Mouse (Mus musculus) testis, postnatal 14 days (tissue): ENCODE measurements at regions not wholly inside any gene's neighbourhood (a gene's known extent, or its start where the extent isn't known, plus 50 kb on each side); places are given as distances from the start of the nearest gene placed in this dataset.

Experiments
- DNase-seq: peaks from one replicate; pipeline ENCODE4 v3.0.0; 2021; ENCODE audit warnings: low spot score

- no peak for DNase-seq
Observed at GRCm38 (mm10) chr14:98730375-98730774, 263.7 kb downstream of the Rpl36a-ps1 start.

DNA sequence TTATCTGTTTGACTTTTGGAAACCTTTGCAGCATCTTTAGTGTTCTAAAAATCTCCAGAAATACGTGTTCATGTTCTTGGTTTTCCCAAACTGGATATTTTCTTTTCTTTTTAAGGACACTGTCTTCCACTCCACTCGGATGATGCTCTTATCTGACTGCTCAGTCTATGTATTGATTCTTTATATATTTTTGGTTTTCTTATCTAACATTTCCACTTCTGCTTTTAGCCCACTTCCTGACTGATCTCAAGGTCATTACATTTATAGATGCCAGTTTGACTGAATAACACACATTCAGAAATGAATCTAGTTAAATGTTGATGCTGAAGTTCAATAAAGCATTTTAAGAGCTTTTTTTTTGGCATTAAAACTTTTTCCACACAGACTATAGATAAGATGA, 265.3 kb downstream of the Rpl36a-ps1 start:
- no peak for DNase-seq

DNA sequence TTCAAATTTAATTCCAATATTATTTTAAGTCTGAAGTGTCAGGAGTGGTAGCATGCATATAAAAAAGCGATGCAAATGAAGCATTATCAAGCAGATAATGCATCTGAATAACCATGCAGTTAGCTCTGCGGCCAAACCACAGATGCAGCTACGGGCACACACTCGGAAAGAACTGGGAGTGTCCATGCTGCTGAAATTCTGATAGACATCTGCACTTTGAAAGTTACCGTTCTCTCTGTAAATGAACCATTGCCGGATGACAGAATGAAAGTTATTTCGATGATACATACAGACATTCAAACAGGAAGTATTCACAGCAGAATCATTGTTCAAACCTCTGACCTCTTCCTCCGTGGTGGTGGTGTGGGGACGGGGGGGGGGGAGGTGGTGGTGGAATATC, 271.6 kb downstream of the Rpl36a-ps1 start:
- DNase-seq, result no peak

DNA sequence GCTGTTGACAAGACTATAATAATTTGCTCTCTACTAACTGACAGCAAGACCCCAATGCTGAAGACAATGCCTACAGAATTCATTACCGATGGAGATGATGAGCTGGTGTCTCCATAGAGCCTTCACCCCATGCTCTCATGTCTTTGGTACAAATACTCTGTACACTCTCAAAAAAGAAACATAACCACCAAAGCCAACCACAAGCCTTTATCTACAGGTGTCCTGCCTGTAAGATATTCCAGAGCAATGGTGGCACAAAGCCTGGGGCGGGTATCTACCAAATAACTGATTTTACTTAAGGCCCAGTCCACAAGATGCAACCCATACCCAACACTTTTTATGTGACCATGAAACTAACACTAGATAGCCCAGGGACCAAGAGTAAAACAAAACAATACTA, 273.1 kb downstream of the Rpl36a-ps1 start:
- DNase-seq, result no peak

GRCm38 (mm10) chr14:98708045-98708444, 286.1 kb downstream of the Rpl36a-ps1 start:
- DNase-seq, result no peak

DNA sequence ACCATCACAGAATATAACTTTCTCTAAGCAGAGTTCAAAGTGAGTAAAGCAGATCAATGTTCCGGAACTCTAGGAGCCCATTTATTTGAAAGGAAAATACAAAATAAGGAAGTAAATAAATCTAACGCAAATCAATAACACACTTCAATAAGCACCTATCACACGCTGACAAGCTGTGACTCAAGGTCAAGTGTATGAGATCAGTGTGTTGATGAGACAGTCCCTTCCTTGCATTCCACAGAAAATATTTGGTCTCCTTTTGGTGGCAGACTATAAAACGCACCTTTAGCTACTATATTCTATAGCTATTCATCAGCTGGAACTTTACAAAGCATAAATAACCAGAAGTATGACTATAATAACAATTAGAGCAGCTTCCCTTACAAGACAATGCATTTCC, 286.5 kb downstream of the Rpl36a-ps1 start:
- no peak for DNase-seq

DNA sequence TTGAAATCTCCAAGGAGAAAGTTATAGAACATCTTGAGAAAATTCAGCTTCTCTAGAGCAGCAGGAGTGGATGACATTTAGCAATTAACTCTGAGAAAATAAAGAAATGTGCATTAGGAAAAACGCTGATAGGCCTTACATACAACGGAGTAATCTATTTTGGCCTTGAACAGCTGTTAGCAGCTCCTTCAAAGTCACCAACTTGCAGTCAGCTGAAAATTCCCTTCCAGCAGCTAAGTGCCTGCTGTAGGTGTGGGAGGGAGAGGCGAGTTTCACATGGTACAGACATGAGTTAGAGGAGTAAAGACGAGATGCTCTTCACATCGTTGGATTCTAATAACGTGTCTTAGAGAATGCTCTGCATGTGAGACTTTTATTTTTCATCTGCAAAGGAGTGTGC, 290.8 kb downstream of the Rpl36a-ps1 start:
- no peak for DNase-seq

DNA sequence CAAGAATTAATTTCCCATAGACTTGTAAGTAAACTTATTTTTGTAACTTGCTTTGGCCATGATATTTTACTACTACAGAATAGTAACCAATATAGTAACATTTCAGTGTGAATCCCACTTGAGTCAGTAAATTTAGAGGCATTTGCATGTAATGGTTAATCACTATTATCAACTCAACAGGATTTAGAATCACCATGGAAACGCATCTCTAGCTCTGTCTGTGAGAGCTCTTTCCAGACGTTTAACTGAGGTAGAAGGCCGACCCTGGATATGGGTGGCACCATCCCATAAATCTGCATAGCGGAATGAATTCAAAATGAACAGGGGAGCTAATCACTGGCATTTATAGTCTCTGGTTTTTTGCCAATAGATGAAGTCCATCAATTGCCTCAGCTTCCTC, 337.6 kb downstream of the Rpl36a-ps1 start:
- DNase-seq, result no peak

GRCm38 (mm10) chr14:98654191-98654809, 339.8 kb downstream of the Rpl36a-ps1 start:
- DNase-seq, result no peak

GRCm38 (mm10) chr14:98651221-98651620, 342.9 kb downstream of the Rpl36a-ps1 start:
- DNase-seq, result no peak

GRCm38 (mm10) chr14:98650520-98650919, 343.6 kb downstream of the Rpl36a-ps1 start:
- no peak for DNase-seq

DNA sequence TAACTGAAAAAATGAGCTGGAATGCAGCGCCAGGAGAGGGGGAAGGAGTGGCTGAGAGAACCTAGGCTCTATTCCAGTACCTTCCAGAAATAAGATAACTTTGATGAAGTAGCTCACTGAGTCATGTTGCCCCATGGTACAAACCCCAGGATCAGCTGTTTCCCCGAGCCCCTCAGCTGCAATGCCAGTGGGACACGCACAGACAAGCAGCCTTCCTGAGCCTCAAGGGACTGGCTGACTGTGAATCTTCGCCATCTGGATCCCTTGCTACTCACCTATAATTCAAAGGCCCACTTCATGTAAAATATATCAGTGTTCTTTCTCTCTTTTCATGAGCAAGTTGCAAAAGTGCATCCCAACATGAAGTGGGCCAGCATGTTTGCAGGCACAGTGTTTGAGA, 346.5 kb downstream of the Rpl36a-ps1 start:
- no peak for DNase-seq

DNA sequence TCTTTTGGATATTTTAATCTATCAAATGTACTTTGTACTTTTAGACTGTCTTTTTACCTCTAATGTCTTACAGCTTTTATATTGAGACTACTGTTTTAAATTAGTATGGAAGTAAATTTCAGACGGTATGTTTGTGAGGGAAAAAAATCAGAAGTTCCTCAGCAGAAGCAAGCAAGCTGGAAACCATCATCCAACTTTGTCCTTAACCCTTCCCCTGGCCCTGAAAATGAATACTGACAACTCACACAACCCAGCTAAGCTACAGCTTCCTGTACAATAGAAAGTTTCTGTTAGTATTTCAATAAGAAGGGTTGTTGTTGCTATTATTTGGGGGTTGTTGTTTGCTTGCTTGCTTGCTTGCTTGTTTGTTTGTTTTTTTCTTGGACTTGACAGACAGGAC, 350.4 kb downstream of the Rpl36a-ps1 start:
- no peak for DNase-seq

GRCm38 (mm10) chr14:98642661-98643331, 351.3 kb downstream of the Rpl36a-ps1 start:
- no peak for DNase-seq

- DNase-seq, result no peak
Observed at GRCm38 (mm10) chr14:98629026-98629425, 365.1 kb downstream of the Rpl36a-ps1 start.

GRCm38 (mm10) chr14:98626476-98626875, 367.6 kb downstream of the Rpl36a-ps1 start:
- DNase-seq, result no peak

GRCm38 (mm10) chr14:98625867-98626266, 368.3 kb downstream of the Rpl36a-ps1 start:
- no peak for DNase-seq

- DNase-seq, result no peak
Observed at GRCm38 (mm10) chr14:98605772-98606171, 388.3 kb downstream of the Rpl36a-ps1 start.

GRCm38 (mm10) chr14:98596252-98596651, 397.9 kb downstream of the Rpl36a-ps1 start:
- no peak for DNase-seq

GRCm38 (mm10) chr14:98589846-98590245, 404.3 kb downstream of the Rpl36a-ps1 start:
- peak; percentile 4 for DNase-seq

DNA sequence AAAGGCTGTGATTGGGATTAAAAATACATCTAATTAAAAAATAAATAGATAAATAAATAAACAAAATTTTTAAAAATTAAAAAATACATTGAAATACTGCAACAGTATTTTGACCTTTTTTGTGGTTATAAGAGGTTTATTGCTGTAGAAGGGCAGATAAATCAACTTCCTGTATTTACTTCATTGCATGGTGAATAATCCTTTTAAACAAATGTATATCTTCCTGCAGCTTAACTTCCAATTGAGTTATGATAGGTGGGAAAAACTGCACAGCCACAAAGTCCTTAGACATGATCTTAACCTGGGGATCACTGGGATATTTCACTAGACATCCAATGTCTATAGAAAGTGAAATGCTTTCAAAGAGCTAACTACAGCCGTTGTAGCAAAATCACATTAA, 402.1 kb upstream of the Dach1 start:
- DNase-seq, result no peak

DNA sequence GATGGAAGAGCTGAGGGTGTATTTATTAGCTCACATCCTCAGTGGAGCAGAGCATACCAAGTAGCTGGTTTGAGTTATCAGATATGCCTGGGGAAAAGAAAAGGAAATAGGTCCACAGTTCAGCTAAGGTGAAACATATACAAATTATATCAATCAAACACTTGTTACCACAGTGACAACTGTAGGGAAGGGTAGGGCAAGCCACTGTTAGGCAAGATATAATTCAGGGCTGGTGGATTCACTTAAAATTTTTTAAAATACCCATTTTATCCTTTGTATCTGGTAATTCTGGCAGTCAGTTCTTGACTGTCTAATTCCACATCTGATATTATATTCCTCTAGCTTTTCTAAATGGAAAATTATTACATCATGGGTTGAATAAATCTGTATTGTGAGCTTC, 392.4 kb upstream of the Dach1 start:
- no peak for DNase-seq

GRCm38 (mm10) chr14:98539792-98540191, 370.2 kb upstream of the Dach1 start:
- DNase-seq, result no peak

DNA sequence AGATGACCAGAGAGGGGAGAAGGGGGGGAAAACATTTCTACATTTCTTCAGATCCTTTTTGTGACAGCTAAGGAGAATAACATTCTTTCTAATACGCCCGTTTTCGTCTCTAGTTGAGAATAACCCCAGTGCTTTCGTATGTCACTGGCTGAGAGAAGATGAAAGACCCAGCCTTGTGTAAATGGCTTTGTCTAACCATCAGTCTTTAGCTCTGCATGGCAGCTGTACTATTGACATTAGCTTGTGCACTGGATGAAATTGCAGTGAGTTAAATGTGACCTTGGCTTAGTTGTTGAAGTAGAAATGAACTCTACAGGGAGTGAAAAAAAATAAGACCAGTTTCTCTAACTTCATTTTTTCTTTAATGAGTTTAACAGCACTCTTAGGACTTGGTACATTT, 368.7 kb upstream of the Dach1 start:
- DNase-seq, result no peak
